Mouse (Mus musculus): Measurements from ENCODE around the gene Rnf130. TPM values are rescaled to one million over a fixed set of nuclear protein-coding genes. Genes with fewer than 3 reads are reported as not detected.

Gene Rnf130
- total RNA-seq, 2 experiments from 2014 or later: 48.8 to 56.2 TPM

DNA sequence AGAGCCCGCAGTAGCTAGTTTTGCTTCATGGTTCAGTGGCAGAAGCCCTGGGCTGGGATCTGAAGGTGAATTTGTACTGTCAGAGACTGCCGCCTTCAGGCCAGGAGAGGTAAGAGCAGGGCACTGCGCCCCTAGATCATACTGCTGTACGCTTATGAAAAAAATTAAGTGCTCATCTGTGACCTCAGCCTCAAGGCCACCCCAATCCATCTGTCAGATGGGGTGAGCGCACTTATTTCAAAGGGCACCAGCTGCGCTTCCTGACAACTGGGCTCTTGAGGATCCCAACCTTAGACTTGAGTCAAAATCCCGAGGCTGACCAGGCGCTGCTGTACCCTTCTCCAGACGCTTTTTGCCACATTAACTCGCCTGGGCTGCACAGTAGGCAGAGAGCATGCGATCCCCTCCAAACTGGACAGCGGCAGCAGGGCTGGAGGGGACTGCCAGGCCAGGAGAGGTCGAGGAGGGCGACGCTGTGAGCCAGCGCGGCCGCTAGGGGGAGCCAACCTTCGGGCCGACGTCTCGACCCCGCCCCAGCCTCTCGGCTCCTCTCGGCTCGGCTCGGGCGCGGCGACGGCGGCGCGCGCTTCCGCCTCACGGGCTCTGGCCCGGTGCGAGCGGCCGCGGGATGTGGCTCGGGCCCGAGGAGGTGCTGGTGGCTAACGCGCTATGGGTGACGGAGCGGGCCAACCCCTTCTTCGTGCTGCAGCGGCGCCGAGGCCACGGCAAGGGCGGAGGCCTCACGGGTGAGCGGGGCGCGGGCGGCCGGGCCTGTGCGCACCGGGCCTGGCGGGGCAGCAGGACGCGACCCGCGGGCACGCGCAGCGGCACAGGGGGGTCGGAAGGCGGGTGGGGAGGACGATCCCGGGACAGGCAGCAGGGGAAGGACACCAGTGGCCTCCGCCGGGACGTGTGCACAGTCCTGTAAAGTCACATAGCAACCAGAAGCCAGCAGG lies 105.9 kb downstream of the Rnf130 start, which contains the start of gene Tbc1d9b:
Gene Tbc1d9b (plus strand): TSS at position 586 of the 956 bp plus-strand sequence.
- intact Hi-C loops (cut with DNase I): loop anchor here (1.0 to 10.0 kb wide), 4 partner anchors 20 to 226 kb away; partner anchors contain the start of genes Rasgef1c and Rnf130
- peak; percentile 93 for DNase-seq

DNA sequence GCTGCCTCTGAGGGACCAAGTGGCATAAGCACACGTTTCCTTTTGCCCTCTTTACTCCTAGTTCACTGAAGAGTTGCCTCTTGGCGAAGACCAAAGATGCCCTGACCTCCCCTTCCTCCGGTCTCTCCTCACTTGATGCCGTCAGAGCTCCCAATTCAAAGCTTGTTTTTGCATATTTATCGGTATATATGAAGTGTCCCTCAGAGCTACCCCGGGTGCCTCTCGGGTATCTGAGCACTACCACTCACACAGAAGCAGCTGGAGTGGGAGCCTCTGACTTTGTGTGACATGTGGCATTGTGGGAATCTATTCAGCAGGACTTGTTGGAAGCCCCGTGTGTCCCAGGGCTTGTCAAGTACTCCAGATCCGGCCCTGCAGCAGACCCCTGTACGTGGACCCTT lies 106.7 kb downstream of the Rnf130 start:
- intact Hi-C loops (cut with DNase I): loop anchor here (2.0 to 10.0 kb wide), 2 partner anchors 21 to 227 kb away; partner anchors contain the start of gene Rasgef1c
- DNase-seq: no peak

DNA sequence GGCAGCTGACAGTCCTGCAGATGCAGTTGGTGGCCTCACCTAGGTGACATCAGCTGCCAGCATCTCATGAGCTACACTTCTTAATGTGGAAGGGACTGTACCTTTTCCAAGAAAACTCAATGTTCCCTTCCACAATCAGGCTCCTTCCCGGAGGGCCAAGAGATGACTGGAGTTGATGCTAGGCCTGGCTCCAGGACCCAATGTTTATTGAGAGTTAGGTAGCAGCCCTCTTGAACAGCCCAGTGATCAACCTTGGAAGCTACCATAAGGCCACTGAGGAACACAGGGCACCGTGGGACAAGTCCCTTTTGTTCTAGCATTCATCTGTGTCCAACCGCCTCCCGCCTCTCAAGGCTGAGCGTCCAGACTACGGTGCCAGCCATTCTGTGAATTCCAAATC lies 107.1 kb downstream of the Rnf130 start:
- intact Hi-C loops (cut with DNase I): loop anchor here (10.0 kb wide), 1 partner anchor 227 kb away; the partner anchor contains the start of gene Rasgef1c
- peak in 1 of 2 experiments; percentile 8 for DNase-seq

DNA sequence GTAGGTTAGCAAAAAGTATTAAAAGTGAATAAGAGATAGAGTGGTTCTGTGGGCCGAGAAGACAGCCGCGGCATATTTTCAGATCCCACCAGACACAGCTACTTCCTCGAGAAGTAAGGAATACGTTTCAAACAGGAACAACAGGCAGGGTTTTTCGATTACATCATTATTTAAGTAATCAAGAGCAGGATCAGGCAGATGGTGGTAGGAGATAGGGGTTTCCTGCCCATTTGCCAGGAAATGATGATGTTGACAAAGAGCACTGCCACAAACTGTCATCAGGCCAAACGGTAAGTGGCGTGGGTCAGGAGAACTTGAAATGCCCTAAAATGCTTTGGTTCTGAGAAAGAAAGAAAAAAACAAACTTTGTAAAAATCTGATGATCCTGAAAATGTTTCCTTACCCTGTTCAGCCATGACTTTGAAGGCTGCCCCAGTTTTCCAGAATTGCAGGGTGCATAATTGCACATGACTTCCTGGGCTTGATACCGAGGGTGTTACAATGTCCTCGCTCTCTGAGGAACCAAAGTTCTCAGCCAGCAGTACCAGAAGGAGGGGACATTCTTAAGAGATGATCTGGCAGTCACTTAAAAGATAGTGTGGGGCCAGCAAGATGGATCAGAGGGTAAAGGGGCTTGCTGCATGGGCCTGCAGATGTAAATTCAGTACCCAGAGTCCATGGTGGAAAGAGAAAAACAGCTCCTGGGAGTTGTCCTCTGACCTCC lies 109.2 kb downstream of the Rnf130 start:
- peak; percentile 18 to 22 for DNase-seq
- intact Hi-C loops (cut with DNase I): loop anchor here (10.0 kb wide), 1 partner anchor 229 kb away; the partner anchor contains the start of gene Rasgef1c

DNA sequence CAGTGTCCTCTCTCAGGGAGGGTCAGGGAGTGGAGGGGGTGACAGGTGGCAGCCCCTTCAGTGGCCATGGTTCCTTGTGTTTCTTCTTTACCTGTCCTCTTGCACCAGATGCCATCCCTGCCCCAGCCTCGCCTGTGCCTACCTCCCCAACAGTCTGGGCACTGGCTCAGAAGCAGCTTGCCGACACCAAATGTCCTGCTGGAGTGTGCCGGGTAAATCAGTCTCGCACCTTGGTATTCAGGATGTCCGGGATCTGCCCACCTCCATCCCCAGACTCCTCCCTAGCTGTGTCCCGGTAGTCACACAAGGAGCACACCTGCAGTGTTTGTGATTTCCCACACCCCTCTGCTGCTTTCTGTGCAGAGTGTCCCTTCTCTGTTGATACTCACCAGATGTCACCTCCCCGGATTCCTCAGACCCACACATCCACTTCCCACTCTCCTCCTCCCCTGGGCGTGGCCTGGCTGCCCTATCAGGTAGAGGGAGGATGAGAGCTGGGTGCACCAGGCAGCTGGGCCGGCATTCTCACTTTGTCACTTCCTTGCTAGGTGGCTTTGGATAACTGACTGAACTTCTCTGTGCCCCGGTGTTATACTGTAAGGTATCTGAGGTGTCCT lies 113.2 kb downstream of the Rnf130 start:
- no peak for DNase-seq
- intact Hi-C loops (cut with DNase I): loop anchor here (10.0 kb wide), 1 partner anchor 234 kb away; the partner anchor contains the start of gene Rasgef1c

GRCm38 (mm10) chr11:50139571-50139970 lies 114.4 kb downstream of the Rnf130 start:
- intact Hi-C loops (cut with DNase I): loop anchor here (10.0 kb wide), 1 partner anchor 235 kb away; the partner anchor contains the start of gene Rasgef1c
- DNase-seq: no peak

- intact Hi-C loops (cut with DNase I): no loop called here
- DNase-seq: no peak
Observed at GRCm38 (mm10) chr11:50145529-50145928, 120.4 kb downstream of the Rnf130 start.

DNA sequence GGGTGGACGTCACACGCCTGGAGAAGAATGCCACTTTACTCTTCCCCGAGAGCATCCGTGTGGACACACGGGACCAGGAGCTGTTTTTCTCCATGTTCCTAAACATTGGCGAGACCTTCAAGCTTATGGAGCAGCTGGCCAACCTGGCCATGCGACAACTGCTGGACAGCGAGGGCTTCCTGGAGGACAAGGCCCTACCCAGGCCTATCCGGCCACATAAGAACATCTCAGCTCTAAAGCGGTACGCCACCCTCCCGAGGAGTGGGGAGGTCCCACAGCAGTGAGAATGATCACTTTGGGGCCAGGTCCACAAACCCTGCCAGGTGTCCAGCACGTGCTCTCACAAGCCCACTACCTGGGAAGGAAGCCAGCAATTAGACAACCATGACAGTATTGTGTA lies 121.0 kb downstream of the Rnf130 start:
- intact Hi-C loops (cut with DNase I): no loop called here
- no peak for DNase-seq

DNA sequence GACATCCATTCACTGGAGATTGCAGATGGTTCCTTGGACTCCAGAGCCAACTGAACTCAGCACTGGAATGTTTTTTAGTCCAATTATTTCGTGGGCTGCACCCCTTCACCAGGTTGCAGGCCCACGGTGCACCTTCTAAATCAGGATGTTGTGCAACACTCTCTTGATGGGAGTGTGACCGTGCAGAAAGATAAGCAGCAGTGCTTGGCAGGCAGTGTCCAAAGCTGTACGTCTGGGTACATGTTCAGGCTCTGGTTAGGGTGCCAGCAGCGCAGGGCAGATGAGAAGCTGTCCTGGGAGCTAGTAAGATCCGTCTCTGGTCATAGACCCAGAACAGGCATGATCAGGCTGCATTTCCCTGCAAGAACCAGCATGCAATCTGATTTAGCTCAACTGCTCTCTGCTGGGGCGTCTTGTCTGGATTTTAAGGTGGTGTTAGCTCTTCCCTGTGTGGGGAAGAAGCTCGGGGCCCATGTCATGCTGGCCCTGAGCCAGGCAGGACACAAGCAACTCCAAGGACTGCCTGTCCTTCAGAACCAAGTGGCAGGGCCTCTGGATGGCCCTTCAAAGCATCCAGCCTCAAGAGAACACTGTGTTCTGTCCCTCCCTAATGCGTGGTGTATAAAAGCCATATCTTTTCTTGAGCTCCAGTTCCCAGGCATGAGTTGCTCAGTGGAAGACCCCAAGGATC lies 122.3 kb downstream of the Rnf130 start:
- intact Hi-C loops (cut with DNase I): no loop called here
- peak; percentile 32 to 62 for DNase-seq

- intact Hi-C loops (cut with DNase I): no loop called here
Observed at GRCm38 (mm10) chr11:50147958-50148476, 122.9 kb downstream of the Rnf130 start.

GRCm38 (mm10) chr11:50149200-50149599 lies 124.1 kb downstream of the Rnf130 start:
- intact Hi-C loops (cut with DNase I): no loop called here
- peak; percentile 70 to 75 for DNase-seq

More at GRCm38 (mm10) chr11:50147958-50148476, 122.9 kb downstream of the Rnf130 start:
- DNase-seq: no peak

GRCm38 (mm10) chr11:50149603-50150150 lies 124.5 kb downstream of the Rnf130 start:
- intact Hi-C loops (cut with DNase I): no loop called here
- no peak for DNase-seq

GRCm38 (mm10) chr11:50151374-50151773 lies 126.2 kb downstream of the Rnf130 start:
- intact Hi-C loops (cut with DNase I): no loop called here

DNA sequence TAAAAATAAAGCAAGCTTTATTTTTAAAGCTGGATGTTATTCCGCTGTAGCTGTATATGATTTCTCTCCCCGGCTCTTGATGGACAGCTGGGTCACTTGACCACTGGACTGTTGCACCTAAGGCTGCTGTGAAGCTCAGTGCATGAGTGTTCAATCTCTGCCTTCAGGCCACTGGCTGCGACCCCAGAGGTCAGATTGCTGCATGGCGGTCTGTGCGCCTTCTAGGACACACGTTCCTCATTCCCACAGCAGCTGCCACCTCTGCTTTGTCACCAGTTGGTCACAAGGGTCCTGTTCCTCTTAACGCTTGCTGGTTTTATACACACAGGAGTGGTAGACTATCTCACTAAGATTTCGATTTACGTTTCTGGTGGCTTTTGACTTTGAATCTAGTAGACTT lies 129.0 kb downstream of the Rnf130 start:
- intact Hi-C loops (cut with DNase I): no loop called here
- DNase-seq: no peak

More at GRCm38 (mm10) chr11:50151374-50151773, 126.2 kb downstream of the Rnf130 start:
- no peak for DNase-seq

Small RNA genes within 50 kb of the gene (microRNA-seq; reads per million reads assigned to microRNA genes)
- 120 to 164 reads per million in 2 experiments for gene Mir340

Other genes starting within 250 kb of the Rnf130 start
- gene Gfpt2, start 231.2 kb upstream of the Rnf130 start, total RNA-seq (2021): 10 to 100 TPM; 13.0 to 16.7 TPM
- 10 to 100 TPM; 47.5 to 53.5 TPM for gene Mapk9, start 178.6 kb upstream of the Rnf130 start, total RNA-seq (2021)
- gene Rasgef1c, start 123.5 kb upstream of the Rnf130 start, total RNA-seq (2021): under 1 TPM in 1 of 2 experiments, not detected in 1; 0.29 TPM
- gene Tbc1d9b, start 106.0 kb downstream of the Rnf130 start, total RNA-seq (2021): 10 to 100 TPM; 44.5 to 48.6 TPM
- 1 to 10 TPM; 6.0 TPM for gene Mrnip, start 149.1 kb downstream of the Rnf130 start, total RNA-seq (2021)
- gene Sqstm1, start 185.5 kb downstream of the Rnf130 start, total RNA-seq (2021): 100 to 1,000 TPM; 239 to 247 TPM
- gene Mgat4b, start 185.5 kb downstream of the Rnf130 start, total RNA-seq (2021): 100 to 1,000 TPM; 122 to 127 TPM
- 1 to 10 TPM; 5.0 to 5.9 TPM for gene Ltc4s, start 213.3 kb downstream of the Rnf130 start, total RNA-seq (2021)

All from heart, postnatal 10 days (tissue).